Mouse (Mus musculus) lung, postnatal 36 days (tissue): ENCODE measurements at regions not wholly inside any gene's neighbourhood (a gene's known extent, or its start where the extent isn't known, plus 50 kb on each side); places are given as distances from the start of the nearest gene placed in this dataset.

Experiments used
- DNase-seq: peaks from one replicate; pipeline ENCODE4 v3.0.0; 2022; ENCODE audit warnings: mixed read lengths

- no peak for DNase-seq
Observed at GRCm38 (mm10) chr2:12697209-12697608, 226.6 kb upstream of the Pter start.

- DNase-seq, result no peak
Observed at GRCm38 (mm10) chr2:12699331-12699730, 224.5 kb upstream of the Pter start.

GRCm38 (mm10) chr2:12707514-12707913 lies 216.3 kb upstream of the Pter start:
- DNase-seq, result no peak

- peak; percentile 54 for DNase-seq
Observed at GRCm38 (mm10) chr2:12709156-12709923, 214.5 kb upstream of the Pter start.

GRCm38 (mm10) chr2:12709924-12710240 lies 214.0 kb upstream of the Pter start:
- no peak for DNase-seq

GRCm38 (mm10) chr2:12716124-12717012 lies 207.5 kb upstream of the Pter start:
- no peak for DNase-seq

- DNase-seq, result no peak
Observed at GRCm38 (mm10) chr2:12729251-12729650, 194.6 kb upstream of the Pter start.

- no peak for DNase-seq
Observed at GRCm38 (mm10) chr2:12737140-12737539, 186.7 kb upstream of the Pter start.

- no peak for DNase-seq
Observed at GRCm38 (mm10) chr2:12746856-12747255, 177.0 kb upstream of the Pter start.

GRCm38 (mm10) chr2:12758816-12759215 lies 165.0 kb upstream of the Pter start:
- no peak for DNase-seq

- no peak for DNase-seq
Observed at GRCm38 (mm10) chr2:12759931-12760330, 163.9 kb upstream of the Pter start.

GRCm38 (mm10) chr2:12761461-12761860 lies 162.4 kb upstream of the Pter start:
- DNase-seq, result no peak

- no peak for DNase-seq
Observed at GRCm38 (mm10) chr2:12764510-12764909, 159.3 kb upstream of the Pter start.

- no peak for DNase-seq
Observed at GRCm38 (mm10) chr2:12765336-12765735, 158.5 kb upstream of the Pter start.

- no peak for DNase-seq
Observed at GRCm38 (mm10) chr2:12776866-12777265, 147.0 kb upstream of the Pter start.

- no peak for DNase-seq
Observed at GRCm38 (mm10) chr2:12777696-12778095, 146.1 kb upstream of the Pter start.

- no peak for DNase-seq
Observed at GRCm38 (mm10) chr2:12792596-12792995, 131.2 kb upstream of the Pter start.

- no peak for DNase-seq
Observed at GRCm38 (mm10) chr2:12797615-12798169, 126.1 kb upstream of the Pter start.

GRCm38 (mm10) chr2:12799153-12799925 lies 124.5 kb upstream of the Pter start:
- no peak for DNase-seq

- DNase-seq, result no peak
Observed at GRCm38 (mm10) chr2:12802667-12803066, 121.2 kb upstream of the Pter start.

- DNase-seq, result no peak
Observed at GRCm38 (mm10) chr2:12805096-12805495, 118.7 kb upstream of the Pter start.

- DNase-seq, result no peak
Observed at GRCm38 (mm10) chr2:12808466-12808865, 115.4 kb upstream of the Pter start.

GRCm38 (mm10) chr2:12815339-12815738 lies 108.5 kb upstream of the Pter start:
- no peak for DNase-seq
